Mouse (Mus musculus) adrenal gland, postnatal 25 days (tissue): Measurements from ENCODE around the gene Tpk1. TPM values are rescaled to one million over a fixed set of nuclear protein-coding genes. Genes with fewer than 3 reads are reported as not detected.
"Not testable (repeated sequence)": the region's sequence is repeated elsewhere in the genome, so short reads cannot be mapped to it uniquely, and the experiment has no call there.

ENCODE experiments used
- DNase-seq: peaks from one replicate; pipeline ENCODE4 v3.0.0; 2021; ENCODE audit warnings: mixed read lengths
- total RNA-seq: library from RNA; stranded (reverse); gene quantifications from 2 replicates; pipeline ENCODE4 v1.2.3, GENCODE M21; 2021

Tpk1 gene
- total RNA-seq, 1 experiment from 2014 or later: 16.8 TPM

DNA sequence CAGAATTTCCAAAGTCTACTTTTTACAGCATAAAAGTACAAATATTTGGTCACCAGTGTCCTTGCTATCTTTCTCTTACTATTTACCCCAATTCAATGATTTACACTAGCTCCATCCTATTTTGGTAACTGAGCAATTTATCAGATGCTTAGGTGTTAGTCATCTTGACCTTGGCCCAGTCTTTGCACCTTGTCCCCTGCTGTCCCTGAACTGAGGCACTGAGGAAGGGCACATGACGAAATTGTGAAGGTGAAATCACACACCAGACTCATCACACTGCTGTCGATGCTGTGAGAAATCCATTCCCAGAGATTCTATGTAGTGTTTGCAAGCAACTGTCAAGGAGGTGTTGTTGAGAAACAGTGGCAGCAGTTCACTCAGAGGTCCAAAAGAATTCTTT lies 145.9 kb downstream of the Tpk1 start:
- DNase-seq: no peak

DNA sequence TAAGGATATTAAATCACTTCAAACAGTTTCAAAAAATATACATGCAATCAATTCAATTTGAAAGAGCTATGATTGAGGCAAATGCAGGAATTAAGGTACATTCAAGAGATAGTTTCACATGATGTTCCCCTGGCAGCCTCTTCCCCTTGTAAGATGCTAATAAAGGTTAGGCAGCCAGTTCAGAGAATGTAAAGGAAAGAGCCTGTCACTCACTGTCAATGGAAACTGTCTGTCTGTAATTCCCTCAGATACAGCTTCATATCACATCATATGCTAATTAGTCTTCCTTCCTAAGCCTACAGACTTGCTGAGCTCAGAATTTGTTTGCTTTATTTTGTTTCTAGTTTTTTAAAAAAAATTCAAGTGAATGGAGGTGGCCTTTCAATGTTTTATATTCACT lies 147.7 kb downstream of the Tpk1 start:
- DNase-seq: no peak

DNA sequence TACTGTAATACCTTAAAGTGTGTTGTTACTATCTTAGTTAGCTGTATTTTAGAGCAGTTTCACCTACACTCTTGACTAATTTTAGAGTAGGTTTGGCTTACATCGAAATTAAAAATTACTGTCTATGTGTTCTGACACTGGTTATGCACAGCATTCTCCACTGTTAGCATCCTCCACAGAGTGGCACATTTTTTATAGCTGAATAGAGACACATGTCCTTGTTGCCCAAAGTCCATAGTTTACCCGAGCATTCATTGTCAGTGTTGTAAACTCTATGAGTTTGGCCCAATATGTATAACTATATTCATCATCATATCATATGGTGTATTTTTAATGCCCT lies 148.8 kb downstream of the Tpk1 start:
- no peak for DNase-seq

DNA sequence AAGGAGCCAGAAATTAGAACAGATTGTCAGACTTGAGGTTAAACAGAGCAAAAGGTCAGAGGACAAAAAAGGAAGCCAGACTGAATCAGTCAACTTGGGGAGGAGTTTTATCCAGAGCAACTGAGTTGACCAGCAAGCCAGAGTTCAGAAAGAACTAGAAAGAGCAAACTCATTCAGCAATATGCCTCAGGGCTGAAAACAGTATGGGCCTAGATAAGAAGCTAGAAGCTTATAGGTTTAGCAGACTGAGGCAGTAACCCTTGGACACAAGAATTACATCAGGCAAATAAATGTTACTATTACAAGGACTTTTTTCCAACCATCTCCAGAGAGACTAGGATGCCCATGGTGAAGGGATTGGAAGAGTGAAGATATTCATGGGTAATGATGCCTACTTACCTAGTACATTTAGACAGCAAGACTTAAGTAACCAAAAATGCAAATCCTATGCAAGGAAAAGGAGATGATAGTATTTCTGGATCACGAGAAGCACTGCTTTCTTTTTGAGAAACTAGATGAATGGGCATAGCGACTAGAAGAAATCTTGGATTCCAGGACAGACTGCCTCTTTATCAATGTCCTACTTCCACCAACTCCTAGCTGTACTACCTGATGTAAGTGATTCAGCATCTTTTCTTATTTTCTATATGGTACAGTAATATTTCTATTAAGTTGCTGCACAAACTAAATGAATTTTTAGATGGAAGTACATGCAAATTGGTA lies 149.3 kb downstream of the Tpk1 start:
- DNase-seq: no peak

DNA sequence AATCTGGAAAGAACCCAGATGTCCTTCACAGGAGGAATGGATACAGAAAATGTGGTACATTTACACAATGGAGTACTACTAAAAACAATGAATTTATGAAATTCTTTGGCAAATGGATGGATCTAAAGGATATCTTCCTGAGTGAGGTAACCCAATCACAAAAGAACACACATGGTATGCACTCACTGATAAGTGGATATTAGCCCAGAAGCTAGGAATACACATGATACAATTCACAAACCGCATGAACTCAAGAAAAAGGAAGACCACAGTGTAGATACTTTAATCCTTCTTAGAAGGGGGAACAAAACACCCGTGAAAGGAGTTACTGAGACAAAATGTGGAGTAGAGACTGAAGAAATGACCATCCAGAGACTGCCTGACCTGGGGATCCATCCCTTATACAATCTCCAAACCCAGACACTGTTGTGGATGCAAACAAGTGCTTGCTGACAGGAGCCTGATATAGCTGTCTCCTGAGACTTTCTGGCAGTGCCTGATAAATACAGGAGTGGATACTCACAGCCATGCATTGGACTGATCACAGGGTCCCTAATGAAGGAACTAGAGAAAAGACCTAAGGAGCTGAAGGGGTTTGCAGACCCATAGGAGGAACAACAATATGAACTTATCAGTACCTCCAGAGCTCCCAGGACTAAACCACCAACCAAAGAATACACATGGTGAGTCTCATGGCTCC lies 159.2 kb downstream of the Tpk1 start:
- not testable (repeated sequence) for DNase-seq

DNA sequence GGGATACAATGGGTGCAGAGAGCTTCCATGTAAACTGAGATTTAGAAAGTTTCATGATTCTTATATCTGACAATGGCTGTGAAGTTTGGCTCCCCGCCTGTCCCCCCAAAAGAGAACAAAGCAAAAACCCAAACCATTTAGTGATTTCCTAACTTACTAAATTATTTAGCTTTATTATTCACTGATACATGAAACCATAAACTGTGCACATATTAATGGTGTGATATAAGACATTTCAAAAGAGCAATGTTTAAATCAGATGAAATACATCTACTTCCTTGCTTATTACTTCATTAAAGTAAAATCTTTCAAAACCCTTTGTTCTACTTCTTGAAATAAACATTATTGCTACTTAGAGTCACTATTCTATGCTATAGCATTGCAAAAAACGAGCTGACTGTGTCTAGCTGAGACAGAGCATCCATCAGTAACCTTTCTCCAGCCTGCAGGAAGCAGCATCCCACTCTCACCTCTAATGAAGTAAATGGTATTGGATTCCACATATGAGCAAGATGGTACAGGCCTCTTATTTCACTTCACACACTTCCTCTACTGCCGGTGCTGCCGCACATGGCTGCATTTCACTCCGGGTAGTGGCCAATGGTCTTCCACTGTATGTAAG lies 161.4 kb downstream of the Tpk1 start:
- no peak for DNase-seq

DNA sequence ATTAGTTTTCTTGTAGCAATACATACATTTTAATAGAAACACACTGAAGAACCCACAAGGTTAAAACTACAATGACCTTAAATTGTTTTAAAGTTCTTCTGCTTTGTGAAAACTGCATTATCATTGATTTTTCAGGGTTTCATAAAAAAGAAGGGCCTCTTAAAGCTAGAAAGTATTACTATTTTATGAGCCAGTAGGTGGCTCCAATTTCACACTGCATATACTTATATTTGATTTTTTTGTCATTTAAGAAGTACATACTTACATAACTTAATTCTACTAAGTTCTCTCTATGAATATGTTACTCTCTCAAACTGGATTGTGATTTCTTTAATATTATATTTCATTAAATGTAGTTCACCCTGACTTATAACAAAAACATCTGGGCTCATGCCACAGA lies 173.7 kb downstream of the Tpk1 start:
- no peak for DNase-seq

DNA sequence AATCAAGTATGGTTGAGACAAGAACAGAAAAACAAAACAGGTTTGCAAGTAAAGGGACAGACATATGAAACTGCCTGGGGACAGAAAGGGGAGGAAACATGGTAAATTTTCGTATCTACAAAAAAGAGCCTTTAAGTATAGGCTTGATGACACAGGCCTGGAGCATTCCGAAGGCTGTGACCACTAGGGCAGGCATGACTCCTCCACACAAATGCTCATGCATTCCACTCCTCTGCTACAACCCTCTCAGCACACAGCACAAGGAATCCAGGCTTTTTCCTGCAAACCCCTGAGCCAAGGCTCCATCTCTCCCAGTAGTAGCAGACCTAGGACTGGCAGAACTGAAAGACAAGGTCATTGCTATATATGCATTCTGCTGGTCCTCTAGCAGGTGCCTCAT lies 179.4 kb downstream of the Tpk1 start:
- DNase-seq: no peak

DNA sequence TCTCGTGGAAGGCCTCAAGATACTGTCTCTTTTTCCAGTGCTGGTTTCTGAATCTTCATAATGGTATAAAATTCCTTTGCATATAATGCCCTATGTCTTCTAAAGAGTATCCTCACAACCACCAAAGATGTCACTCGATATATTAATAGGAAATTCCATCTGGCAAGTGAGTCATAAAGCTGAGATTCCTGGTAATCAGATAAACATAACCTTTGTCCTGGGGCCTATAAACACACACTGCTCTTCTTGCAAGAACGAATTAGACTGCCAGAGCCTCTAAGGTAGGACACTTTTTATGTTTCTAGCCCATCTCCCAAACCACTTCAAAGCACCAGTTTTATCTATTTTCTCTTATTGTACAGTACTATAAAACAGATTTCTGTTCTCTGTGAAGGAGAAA lies 185.4 kb downstream of the Tpk1 start:
- DNase-seq: no peak

DNA sequence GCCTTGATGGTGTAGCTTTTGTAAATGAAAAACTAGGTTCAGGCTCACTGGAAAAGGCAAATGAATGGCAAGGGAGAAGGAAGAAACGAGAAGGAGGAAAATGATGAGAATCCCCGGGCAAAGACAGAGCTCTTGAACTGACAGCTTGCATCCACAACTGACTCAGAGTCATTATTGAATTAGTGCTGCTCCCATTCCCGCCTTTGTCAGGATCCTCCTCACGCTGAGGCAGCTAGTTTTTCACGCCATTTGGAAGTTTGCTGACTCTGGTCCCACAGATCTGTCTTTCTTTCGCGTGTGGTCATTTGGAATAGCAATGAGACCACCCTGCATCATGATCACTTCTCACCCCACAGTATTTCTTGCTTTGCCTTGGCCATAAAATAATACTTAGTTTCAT lies 187.3 kb downstream of the Tpk1 start:
- no peak for DNase-seq

DNA sequence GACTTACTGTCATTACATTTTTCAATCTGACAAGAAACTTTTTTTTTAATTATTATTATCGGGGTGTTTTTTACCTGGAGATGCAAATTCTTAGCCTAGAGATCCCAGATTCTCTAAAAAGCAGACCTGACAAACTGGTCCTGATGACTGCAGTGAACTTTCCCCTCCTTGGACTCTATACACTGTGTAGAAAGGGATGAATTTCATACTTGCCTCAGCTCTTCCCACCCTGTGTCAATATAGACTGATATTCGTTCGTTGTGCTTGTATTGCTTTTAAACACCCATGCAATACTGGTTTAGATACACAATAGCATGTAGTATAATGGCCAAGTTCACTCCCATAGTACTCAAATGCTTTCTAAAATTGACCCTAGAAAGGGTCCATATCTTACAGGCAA lies 189.7 kb downstream of the Tpk1 start:
- no peak for DNase-seq

DNA sequence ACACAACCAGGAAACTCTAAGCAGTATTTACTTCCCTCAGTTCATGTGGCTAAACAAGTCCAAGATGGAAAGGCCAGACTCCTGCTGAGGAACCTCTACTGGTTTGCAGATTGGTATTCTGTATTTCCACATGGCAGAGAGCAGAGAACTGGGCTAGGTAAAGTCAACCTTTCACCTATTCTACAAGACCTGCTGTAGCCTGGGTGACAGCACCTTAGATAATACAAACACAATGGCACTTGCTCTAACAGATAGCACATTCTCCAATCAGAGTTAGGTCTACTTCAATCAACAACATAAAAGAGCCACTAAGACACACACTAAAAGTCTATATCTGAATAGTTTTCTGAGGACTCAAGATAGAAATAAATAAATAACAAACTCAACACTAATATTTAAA lies 190.2 kb downstream of the Tpk1 start:
- DNase-seq: no peak

DNA sequence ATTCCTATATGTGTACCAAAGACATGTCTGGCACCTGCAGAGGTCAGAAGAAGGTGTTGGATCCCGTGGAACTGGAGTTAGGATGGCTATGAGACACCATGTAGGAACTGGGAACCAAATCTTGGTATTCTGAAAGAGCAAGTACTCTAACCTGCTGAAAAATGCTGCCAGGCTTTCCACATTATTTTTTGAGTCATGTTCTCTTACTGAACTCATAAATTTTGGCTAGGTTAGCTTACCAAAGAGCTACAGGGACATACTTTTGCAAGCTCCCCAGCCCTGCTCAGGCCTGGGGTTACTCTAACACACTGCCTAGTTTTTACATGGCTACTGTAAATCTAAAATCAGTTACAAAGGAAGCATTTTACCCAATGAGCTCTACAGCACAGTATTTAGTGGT lies 194.5 kb downstream of the Tpk1 start:
- DNase-seq: no peak

DNA sequence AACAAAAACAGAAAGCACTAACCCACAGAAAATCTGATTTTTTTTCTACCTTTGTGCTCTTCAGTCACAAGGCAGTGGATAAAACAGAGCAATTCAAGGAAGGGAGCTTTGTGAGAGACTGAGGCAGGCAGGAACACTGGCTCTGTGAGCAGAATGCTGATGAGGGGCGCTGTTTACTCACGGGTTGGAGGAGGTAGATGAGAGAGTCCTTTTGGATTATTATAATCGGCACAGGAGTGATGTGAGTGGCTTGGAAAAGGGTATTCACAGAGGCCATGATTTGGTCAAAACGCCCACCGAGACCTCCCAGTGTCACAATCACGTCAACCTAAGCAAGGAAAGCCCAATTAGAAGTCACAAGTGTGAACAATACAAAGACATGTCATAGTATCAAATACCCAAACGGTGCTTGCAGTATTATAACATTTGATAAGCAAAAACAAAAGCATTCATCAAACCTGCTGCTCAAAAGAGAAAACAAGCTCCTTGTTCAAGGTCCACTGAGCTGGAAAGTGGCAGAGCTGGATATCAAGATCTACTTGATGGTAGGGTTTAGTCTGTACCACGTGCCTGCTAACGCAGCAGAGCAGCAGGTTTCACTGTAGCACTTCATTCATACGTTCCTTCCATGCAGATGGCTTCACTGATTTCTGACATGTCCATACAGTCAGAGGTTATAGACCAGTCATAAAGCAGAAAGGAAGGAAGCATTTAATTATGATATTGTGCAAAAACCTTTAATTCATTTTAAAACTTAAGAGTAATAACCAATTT lies 197.1 kb downstream of the Tpk1 start:
- no peak for DNase-seq

DNA sequence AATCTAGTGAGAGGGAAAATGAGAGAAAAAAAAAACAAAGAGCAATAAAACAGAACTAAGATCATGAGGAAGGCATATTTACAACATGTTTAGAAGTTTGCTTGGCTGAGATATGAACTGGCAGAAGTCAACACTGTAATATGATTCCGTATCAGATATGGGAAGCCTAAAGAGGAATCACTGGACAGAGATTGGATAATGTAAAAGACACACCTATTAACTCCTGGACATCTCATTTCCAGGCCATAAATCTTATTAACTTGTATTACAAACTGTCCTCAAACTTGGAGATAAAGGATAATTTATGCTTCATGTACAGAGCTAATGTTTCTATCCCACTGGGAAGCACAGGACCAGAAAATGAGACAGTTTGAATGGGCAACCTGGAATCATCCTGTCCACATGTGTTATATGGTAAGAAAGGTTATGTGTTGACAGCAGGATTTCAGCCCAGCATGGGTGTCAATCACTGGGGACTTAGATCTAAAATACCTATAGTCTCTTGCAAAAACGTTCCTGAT lies 203.2 kb downstream of the Tpk1 start:
- DNase-seq: no peak

DNA sequence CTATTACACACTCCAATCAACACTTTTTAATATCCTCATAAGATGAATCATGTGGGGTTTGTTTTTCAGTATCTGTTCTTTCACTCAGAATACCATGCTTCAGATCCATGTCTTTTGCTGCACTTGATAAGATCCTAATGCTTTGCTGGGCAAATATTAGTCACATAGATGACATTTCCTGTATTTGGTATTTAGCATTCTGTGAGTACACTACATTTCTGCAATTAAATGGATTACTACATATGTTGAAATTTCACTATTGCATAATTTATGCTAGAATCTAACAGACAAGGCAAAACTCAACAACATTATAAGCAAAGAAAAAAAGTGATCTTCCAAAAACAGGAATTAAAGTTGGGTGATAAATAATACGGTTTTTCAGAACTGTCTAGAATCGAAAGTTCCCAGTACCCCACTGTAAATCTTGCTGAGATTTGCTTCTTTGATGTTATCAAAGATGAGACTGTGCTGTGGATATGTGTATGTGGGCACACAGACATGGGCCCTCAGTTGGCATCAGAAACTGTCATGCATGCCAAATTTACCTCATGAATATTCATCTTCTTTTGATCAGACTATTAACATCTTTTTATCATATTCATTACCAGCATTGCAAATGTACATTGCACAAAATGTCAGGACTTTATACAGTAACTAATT lies 203.8 kb downstream of the Tpk1 start:
- no peak for DNase-seq

DNA sequence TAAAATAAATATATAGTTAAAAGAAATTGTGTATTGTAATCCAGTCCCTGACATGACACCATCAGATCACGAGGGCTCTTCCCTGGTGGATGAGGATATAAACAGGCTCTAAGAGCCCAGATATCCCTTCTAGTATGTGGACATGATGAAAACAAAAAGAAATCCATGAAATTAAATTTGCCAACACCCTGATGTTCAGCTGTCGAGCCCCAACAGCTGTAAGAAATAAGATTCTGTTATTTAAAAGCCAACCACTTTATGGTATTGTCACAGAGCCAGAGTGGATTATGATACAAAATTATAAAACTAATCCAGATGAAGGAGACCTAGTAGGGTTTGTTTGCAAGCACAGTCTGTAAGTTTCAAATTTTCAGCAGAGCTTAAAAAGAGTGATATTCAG lies 207.0 kb downstream of the Tpk1 start:
- no peak for DNase-seq

DNA sequence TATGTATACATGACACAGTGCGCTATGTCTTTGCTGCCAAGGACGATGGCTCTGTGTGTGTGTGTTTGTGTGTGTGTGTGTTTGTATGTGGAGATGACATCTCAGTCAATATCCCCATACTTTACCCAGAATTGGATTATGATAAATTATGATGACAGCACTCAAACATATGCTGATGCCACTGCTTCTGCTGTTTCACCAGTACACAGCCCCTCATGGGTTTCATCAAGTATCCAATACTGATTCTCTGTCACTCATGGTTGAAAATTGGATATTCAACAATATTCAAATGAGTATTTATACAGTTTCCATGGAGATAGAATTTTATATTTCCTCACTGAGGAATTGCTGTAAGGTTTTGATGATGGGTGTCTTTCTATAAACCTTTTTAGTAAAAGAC lies 208.1 kb downstream of the Tpk1 start:
- no peak for DNase-seq

DNA sequence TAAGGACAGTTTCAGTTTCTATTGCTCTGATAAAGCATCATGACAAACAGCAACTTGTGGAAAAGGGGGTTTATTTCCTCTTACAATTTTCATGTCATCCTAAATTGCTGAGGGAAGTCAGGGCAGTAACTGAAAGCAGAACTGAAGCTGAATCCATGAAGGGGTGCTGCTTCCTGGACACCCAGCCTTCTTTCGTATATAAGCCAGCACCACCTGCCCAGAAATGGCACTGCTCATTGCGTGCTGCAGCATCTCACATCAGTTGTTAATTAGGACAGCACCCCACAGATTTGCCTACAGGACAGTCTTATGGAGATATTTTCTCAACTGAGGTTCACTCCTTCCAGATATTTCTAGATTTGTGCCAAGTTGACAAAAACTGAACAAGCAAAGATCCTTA lies 216.6 kb downstream of the Tpk1 start:
- DNase-seq: no peak

DNA sequence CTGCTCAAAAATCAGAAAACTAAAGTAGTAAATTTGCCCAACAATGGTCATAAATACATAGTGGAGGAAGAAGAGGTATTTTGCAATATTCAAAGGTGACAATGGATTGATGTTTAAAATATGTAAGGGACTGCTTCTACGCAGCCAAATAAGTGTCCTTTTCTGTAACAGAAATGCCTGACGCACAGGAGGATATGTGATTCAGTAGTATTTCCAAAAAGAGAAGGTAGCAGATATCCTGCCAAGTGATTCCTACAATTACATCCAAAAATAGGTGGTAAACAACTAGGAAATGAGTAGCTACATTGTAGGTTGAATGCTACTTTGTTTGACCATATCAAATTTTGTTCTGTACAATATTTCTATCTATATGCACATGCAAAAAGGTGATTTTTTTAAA lies 220.2 kb downstream of the Tpk1 start:
- no peak for DNase-seq

DNA sequence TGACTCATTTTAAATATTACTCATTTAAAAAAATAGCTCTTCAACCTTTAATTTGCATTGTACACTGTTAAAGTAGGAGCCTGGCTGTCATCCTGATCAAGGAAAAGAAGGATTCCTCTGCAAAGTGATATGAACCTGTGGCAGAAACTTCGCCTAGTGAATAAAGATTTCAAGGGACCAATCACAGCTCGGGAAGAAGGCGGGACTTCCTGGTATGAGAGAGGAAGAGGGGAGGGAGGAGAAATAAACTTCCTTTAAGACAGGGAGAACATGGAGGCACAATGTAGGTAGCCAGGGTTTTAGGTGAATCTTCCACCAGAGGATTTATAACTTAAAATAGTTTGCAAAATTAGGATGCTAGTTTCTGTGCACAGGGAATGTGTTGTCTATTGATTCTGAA lies 223.9 kb downstream of the Tpk1 start:
- DNase-seq: no peak

DNA sequence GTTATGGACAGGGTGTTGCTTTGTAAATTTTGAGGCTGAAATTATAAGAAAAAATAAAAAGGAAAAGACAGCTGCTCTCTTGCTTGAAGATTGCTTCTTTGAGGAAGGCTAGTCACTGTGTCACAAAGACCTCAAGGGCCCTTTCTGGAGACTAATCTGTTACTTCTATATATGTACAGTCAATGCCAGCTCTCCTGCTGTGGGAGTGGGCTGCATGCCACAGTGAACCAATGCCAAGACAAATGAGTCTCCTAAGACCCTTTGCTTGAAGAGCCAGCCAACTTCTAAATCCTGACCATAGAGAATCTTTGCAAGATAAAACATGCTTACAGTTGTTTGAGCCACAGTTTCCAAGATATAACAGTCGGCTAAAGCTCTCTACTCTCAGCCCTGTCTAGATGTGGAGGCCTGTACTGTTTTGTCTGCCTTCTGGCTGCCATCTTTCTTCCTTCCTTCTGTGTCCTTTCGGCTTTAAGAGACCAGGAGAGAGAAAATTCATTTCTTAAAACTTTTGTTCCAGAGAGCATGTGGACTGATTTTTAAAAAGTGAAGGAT lies 230.0 kb downstream of the Tpk1 start:
- DNase-seq: peak; percentile 5
